Mouse (Mus musculus) layer of hippocampus, adult 9-11 months (tissue): ENCODE results near the gene Tnni3.

Experiments used
- DNase-seq: peaks from one replicate; pipeline ENCODE4 v3.0.0; 2022

The Tnni3 gene

GRCm38 (mm10) chr7:4496468-4496867 is 27.6 kb downstream of the Tnni3 start:
- no peak for DNase-seq

- DNase-seq: no peak
These were observed 30.0 kb downstream of the Tnni3 start for GRCm38 (mm10) chr7:4493991-4494390.

- no peak for DNase-seq
These were observed 31.5 kb downstream of the Tnni3 start for GRCm38 (mm10) chr7:4492284-4493224.

GRCm38 (mm10) chr7:4491308-4491707 is 32.7 kb downstream of the Tnni3 start:
- no peak for DNase-seq

- DNase-seq: no peak
These were observed 41.7 kb downstream of the Tnni3 start for GRCm38 (mm10) chr7:4482281-4482680.

- no peak for DNase-seq
These were observed 44.4 kb downstream of the Tnni3 start for GRCm38 (mm10) chr7:4479674-4480073.

- no peak for DNase-seq
These were observed 45.2 kb downstream of the Tnni3 start for GRCm38 (mm10) chr7:4478796-4479291.

- peak; percentile 68 for DNase-seq
These were observed 45.8 kb downstream of the Tnni3 start for GRCm38 (mm10) chr7:4478021-4478795.

- DNase-seq: no peak
These were observed 50.1 kb downstream of the Tnni3 start for GRCm38 (mm10) chr7:4473940-4474339.

- peak; percentile 80 for DNase-seq
These were observed 52.9 kb downstream of the Tnni3 start for GRCm38 (mm10) chr7:4471179-4471555.

GRCm38 (mm10) chr7:4470275-4471178 is 53.5 kb downstream of the Tnni3 start:
- DNase-seq: peak; percentile 64
